Mouse (Mus musculus): ENCODE data around the gene Tmem120b. TPM values are rescaled to one million over a fixed set of nuclear protein-coding genes. Genes with fewer than 3 reads are reported as not detected.

Gene Tmem120b
- polyA plus RNA-seq, 1 experiment from 2014 or later: 18.8 TPM

GRCm38 (mm10) chr5:123098487-123098886, 30.3 kb downstream of the Tmem120b start:
- Histone ChIP-seq H3K4me1 (peaks cover 5% of the 10 kb centered on the region; the same call in 1 of the 2 replicates), H3K27ac (no peak overlapping the region), H3K9me3 (no peaks in the 10 kb centered on the region), H3K27me3 (no peaks in the 10 kb centered on the region), H3K36me3 (peaks cover 22% of the 10 kb centered on the region; the same call in 1 of the 2 replicates), H3K4me2 (no peak overlapping the region), H3K4me3 (no peak overlapping the region), H3K9ac (no peak overlapping the region)
- WGBS: 79% methylated on average over 2 of the region's 2 CpGs
- no peak for ATAC-seq (ENCODE audit: insufficient number of reproducible peaks, low FRiP score, low TSS enrichment, low read depth)

GRCm38 (mm10) chr5:123102376-123102775, 34.2 kb downstream of the Tmem120b start:
- no peaks in the 10 kb centered on the region for H3K9me3 ChIP-seq
- peaks cover 24% of the 10 kb centered on the region for H3K36me3 ChIP-seq
- H3K4me2 ChIP-seq: no peak overlapping the region
- no peak overlapping the region for H3K9ac ChIP-seq
- peaks cover 5% of the 10 kb centered on the region; the same call in 1 of the 2 replicates for H3K4me1 ChIP-seq
- H3K27ac ChIP-seq: no peak overlapping the region
- WGBS: 57% methylated on average over 7 of the region's 7 CpGs
- H3K4me3 ChIP-seq: no peak overlapping the region
- ATAC-seq (ENCODE audit: insufficient number of reproducible peaks, low FRiP score, low TSS enrichment, low read depth): no peak
- H3K27me3 ChIP-seq: no peaks in the 10 kb centered on the region

DNA sequence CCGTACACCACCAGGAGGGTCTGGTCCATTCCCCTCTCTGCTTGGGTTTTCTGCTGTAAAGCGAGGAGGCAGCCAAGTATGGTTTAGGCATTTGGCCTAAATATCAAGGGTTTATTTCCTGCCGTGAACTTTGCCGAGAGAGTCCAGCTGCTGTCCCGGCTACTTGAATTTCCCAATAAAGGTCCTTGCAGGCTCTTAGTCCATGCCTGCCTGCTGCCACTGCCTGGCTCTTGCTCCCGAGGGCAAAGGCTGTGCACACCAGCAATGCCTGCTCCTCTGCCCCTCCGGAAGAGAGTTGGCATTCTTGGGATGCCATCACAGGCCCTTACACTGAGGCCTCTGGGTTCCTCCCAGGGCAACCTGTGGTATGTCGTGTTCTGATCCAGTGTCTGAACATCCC, 35.3 kb downstream of the Tmem120b start:
- no peak overlapping the region for H3K4me3 ChIP-seq
- no peak overlapping the region for H3K9ac ChIP-seq
- H3K36me3 ChIP-seq: peaks cover 24% of the 10 kb centered on the region
- WGBS: 53% methylated on average over 8 of the region's 8 CpGs
- H3K27ac ChIP-seq: no peak overlapping the region
- H3K9me3 ChIP-seq: no peaks in the 10 kb centered on the region
- no peak overlapping the region for H3K4me2 ChIP-seq
- ATAC-seq (ENCODE audit: insufficient number of reproducible peaks, low FRiP score, low TSS enrichment, low read depth): no peak
- H3K4me1 ChIP-seq: peaks cover 5% of the 10 kb centered on the region; the same call in 1 of the 2 replicates
- no peaks in the 10 kb centered on the region for H3K27me3 ChIP-seq

GRCm38 (mm10) chr5:123104769-123105168, 36.6 kb downstream of the Tmem120b start:
- ATAC-seq (ENCODE audit: insufficient number of reproducible peaks, low FRiP score, low TSS enrichment, low read depth): no peak
- Histone ChIP-seq H3K36me3 (peaks cover 16% of the 10 kb centered on the region), H3K9ac (no peak overlapping the region), H3K4me3 (no peak overlapping the region), H3K27ac (no peak overlapping the region), H3K4me1 (peaks cover 12% of the 10 kb centered on the region), H3K9me3 (no peaks in the 10 kb centered on the region), H3K4me2 (no peak overlapping the region), H3K27me3 (no peaks in the 10 kb centered on the region)
- WGBS: 82% methylated on average over 6 of the region's 6 CpGs

DNA sequence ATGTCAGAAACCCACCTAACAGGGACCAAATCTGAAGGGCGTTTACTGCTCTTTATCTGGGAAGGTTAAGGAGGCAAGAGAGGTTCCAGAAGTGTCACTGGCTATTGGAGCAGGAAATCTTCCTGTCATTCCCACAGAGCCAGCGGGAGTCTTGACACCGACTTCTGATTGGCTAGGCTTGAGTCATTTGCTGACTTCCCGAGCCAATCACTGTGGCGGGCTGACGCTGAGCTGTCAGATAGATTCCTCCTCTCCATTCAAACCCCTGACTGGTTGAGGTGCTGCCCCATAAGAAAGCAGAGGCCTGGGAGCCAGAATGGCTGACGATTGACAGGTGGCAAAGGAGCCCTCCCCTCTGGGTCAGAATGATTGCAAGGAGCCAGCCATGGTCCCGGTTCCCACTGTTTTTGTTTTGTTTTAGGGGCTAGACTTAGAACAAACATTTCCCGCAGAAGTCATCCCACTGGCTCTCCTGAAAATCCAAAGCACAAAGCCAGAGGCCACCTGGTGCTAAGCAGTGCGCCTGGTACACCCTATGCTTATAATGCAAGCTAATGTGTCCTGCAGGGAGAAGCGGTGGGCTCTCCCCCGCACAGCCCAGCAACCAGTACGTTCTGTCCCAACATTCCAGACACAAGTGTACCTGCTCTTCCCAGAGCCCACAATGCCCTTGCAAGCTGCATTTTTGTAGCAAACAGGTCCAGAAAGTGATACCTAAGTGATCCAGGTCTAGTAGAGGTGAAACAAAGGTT, 41.4 kb downstream of the Tmem120b start:
- Histone ChIP-seq H3K4me2 (peak overlapping the region; percentile 13; the same call in 1 of the 2 replicates), H3K27me3 (no peaks in the 10 kb centered on the region), H3K4me1 (peaks cover 17% of the 10 kb centered on the region), H3K4me3 (no peak overlapping the region), H3K36me3 (peaks cover 2% of the 10 kb centered on the region; the same call in 1 of the 2 replicates), H3K9me3 (no peaks in the 10 kb centered on the region), H3K27ac (peak overlapping the region; percentile 33; the same call in 1 of the 2 replicates), H3K9ac (no peak overlapping the region)
- 35% methylated on average over 13 of the region's 13 CpGs for WGBS
- no peak for ATAC-seq (ENCODE audit: insufficient number of reproducible peaks, low FRiP score, low TSS enrichment, low read depth)

DNA sequence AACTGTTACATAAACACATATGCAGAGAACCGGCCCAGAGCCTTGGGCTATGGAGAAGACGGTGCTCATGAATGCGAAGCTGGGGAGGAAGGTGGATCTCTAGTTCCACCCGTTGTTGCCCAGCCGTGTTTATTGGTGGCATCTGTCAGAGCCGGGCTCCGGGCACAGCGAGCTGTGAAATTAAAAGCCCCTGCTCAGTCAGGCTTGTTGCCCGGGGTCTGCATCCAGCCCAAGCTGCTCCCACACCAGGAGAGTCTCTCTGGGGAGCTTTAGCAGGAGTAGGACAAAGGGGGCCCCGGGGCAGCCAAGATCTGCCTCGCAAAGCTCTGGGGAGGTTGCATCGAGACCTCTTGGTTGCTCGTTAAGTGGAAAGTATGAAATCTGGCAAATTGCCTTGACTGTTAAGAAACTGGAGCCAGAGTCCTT, 42.1 kb downstream of the Tmem120b start:
- 0 out of 2 replicates have a peak overlapping the region, but pooled peaks have one; percentile 33 for H3K27ac ChIP-seq
- H3K36me3 ChIP-seq: peaks cover 4% of the 10 kb centered on the region; the same call in 1 of the 2 replicates
- no peak overlapping the region for H3K4me2 ChIP-seq
- 25% methylated on average over 13 of the region's 13 CpGs for WGBS
- H3K4me1 ChIP-seq: peaks cover 17% of the 10 kb centered on the region
- no peak overlapping the region for H3K9ac ChIP-seq
- no peak overlapping the region for H3K4me3 ChIP-seq
- H3K9me3 ChIP-seq: no peaks in the 10 kb centered on the region
- no peak for ATAC-seq (ENCODE audit: insufficient number of reproducible peaks, low FRiP score, low TSS enrichment, low read depth)
- H3K27me3 ChIP-seq: no peaks in the 10 kb centered on the region

DNA sequence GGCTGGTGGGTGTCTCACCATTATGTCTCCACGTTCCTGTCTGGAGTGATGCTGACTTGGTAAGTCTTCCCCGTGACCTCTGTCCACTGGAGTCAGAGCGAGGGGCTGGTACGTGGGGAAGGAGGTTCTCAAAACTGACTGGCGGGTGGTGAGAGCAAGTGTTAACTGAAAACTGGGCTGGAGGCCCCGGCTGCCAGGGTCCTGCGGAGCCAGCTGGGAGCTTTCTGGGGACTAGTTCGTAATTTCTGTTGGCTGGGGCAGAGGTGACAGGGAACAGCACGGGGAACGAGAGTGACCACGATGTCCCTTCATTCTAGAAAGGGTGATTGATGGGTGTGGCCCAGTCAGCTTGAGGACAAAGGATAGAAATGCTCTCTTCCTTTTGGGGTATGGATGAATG, 45.9 kb downstream of the Tmem120b start:
- Histone ChIP-seq H3K36me3 (peaks cover 14% of the 10 kb centered on the region; the same call in 1 of the 2 replicates), H3K4me2 (no peak overlapping the region), H3K4me1 (peaks cover 15% of the 10 kb centered on the region), H3K27ac (no peak overlapping the region), H3K9me3 (no peaks in the 10 kb centered on the region), H3K27me3 (no peaks in the 10 kb centered on the region), H3K4me3 (no peak overlapping the region), H3K9ac (no peak overlapping the region)
- 64% methylated on average over 11 of the region's 11 CpGs for WGBS
- no peak for ATAC-seq (ENCODE audit: insufficient number of reproducible peaks, low FRiP score, low TSS enrichment, low read depth)

DNA sequence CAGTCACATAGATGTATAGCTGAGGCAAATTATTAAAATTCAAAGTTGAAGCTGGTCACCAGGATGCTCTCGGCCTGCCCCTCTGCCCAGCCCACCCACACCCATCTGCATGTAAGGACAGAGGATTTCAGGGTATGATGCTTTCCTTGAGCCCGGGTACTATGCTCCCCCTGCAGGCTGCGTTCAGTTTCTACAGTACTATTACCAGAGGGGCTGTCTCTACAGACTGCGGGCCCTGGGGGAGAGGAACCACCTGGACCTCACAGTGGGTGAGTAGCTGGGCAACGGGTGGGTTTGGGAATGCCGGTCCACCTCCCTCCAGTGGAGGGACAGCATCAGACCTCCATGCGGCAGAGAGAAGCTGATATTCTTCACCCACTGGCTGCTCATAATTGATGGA, 46.7 kb downstream of the Tmem120b start:
- Histone ChIP-seq H3K9me3 (no peaks in the 10 kb centered on the region), H3K9ac (no peak overlapping the region), H3K4me1 (peaks cover 9% of the 10 kb centered on the region), H3K4me3 (no peak overlapping the region), H3K36me3 (peaks cover 14% of the 10 kb centered on the region; the same call in 1 of the 2 replicates), H3K4me2 (no peak overlapping the region), H3K27me3 (no peaks in the 10 kb centered on the region), H3K27ac (no peak overlapping the region)
- ATAC-seq (ENCODE audit: insufficient number of reproducible peaks, low FRiP score, low TSS enrichment, low read depth): no peak
- WGBS: 37% methylated on average over 7 of the region's 7 CpGs

DNA sequence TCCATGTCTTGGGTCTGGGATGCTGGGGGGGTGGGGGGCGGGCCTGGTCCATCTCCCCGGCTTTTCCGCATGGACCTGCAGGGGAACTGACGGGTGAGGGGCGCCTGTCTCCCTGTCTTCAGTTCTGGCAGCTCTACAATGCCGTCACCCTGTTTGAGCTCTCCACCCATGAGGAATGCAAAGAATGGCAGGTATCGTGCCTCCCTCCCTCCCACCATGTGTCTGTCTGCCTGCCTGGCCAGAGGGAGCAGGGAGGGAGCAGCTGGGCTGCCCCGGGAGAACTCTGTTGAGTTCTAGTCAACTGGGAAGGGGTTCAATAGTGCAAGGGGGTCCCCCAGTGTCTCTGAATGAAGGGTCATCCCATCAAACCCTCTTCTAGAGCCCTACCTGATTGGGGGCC, 47.9 kb downstream of the Tmem120b start:
- H3K36me3 ChIP-seq: peaks cover 14% of the 10 kb centered on the region; the same call in 1 of the 2 replicates
- H3K9ac ChIP-seq: no peak overlapping the region
- 69% methylated on average over 8 of the region's 8 CpGs for WGBS
- H3K4me3 ChIP-seq: no peak overlapping the region
- H3K27me3 ChIP-seq: no peaks in the 10 kb centered on the region
- no peaks in the 10 kb centered on the region for H3K9me3 ChIP-seq
- ATAC-seq (ENCODE audit: insufficient number of reproducible peaks, low FRiP score, low TSS enrichment, low read depth): no peak
- no peaks in the 10 kb centered on the region for H3K4me1 ChIP-seq
- H3K4me2 ChIP-seq: no peak overlapping the region
- H3K27ac ChIP-seq: no peak overlapping the region

DNA sequence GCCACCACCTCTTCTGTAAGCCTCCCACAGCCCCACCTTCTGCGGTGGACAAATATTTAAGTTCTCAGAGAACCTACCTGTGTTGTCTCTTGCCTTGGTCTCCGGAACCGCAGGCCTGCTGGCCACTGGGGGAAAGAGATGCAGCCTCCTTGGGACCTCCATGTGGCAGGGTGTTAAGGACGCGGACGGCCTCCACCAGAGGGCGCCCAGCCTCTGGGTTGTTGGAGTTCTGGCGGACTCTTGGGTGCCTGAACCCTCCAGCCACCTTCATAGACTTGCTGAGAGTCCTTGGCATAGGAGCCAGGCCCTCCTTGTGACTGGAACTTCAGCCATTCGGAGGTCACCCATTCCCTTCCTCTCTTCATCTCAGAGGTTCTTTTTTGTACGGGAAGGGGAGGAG, 49.0 kb downstream of the Tmem120b start:
- H3K4me2 ChIP-seq: no peak overlapping the region
- ATAC-seq (ENCODE audit: insufficient number of reproducible peaks, low FRiP score, low TSS enrichment, low read depth): no peak
- no peak overlapping the region for H3K9ac ChIP-seq
- no peak overlapping the region for H3K27ac ChIP-seq
- H3K4me1 ChIP-seq: no peaks in the 10 kb centered on the region
- no peaks in the 10 kb centered on the region for H3K9me3 ChIP-seq
- no peak overlapping the region for H3K4me3 ChIP-seq
- no peaks in the 10 kb centered on the region for H3K27me3 ChIP-seq
- 17% methylated on average over 10 of the region's 10 CpGs for WGBS
- H3K36me3 ChIP-seq: peaks cover 14% of the 10 kb centered on the region; the same call in 1 of the 2 replicates

DNA sequence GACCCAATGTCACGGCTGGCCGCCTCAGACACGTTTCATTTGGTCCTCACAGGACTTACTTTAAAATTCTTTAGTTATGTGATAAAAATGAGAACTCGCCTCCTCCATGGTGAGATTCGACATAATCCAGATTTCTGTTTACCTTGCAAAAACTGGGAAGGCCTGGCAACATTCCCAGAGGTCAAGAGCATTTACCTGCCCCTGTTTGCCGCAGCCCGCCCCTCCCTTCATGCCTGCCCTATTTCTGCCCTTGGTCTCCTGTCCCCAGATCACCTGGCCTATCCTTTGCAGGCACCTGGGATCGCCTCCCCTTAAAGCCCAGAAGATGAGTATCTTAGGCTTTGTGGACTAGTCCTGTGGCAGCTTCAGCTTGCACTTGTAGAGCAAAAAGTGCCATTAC, 49.6 kb downstream of the Tmem120b start:
- no peak overlapping the region for H3K4me3 ChIP-seq
- peaks cover 18% of the 10 kb centered on the region; the same call in 1 of the 2 replicates for H3K36me3 ChIP-seq
- H3K4me2 ChIP-seq: no peak overlapping the region
- H3K9me3 ChIP-seq: no peaks in the 10 kb centered on the region
- H3K27ac ChIP-seq: no peak overlapping the region
- H3K27me3 ChIP-seq: no peaks in the 10 kb centered on the region
- no peak for ATAC-seq (ENCODE audit: insufficient number of reproducible peaks, low FRiP score, low TSS enrichment, low read depth)
- H3K4me1 ChIP-seq: no peaks in the 10 kb centered on the region
- no peak overlapping the region for H3K9ac ChIP-seq
- 77% methylated on average over 8 of the region's 8 CpGs for WGBS

DNA sequence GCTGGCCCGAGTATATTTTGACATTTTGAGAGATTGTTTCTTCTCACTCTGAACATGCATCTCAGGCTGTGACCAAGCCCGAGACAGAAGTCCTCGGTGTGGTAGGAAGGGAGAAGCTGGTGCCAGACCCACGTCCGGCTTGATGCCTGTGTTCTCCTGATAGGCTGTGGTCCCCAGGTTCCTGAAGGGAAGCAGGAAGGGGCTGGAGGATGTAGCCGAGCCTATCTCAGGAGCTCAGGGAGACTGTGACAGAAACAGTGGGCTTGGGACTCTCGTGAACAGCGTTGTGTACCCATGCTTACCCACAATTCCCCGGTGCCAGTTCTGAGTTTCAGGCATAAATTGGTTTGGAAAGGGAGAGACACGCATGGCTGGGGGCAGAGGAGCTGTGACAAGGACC, 50.6 kb downstream of the Tmem120b start:
- Histone ChIP-seq H3K9ac (no peak overlapping the region), H3K4me2 (no peak overlapping the region), H3K4me3 (no peak overlapping the region), H3K27me3 (no peaks in the 10 kb centered on the region), H3K27ac (no peak overlapping the region), H3K9me3 (no peaks in the 10 kb centered on the region), H3K4me1 (no peaks in the 10 kb centered on the region), H3K36me3 (peaks cover 18% of the 10 kb centered on the region; the same call in 1 of the 2 replicates)
- WGBS: 72% methylated on average over 10 of the region's 10 CpGs
- ATAC-seq (ENCODE audit: insufficient number of reproducible peaks, low FRiP score, low TSS enrichment, low read depth): no peak

Measured in limb, embryonic 15.5 days (tissue).